Mouse (Mus musculus): ENCODE results near the gene Ubr2. TPM values are rescaled to one million over a fixed set of nuclear protein-coding genes. Genes with fewer than 3 reads are reported as not detected.

Ubr2 gene
- polyA plus RNA-seq, 1 experiment from 2014 or later: 23.0 TPM

GRCm38 (mm10) chr17:46900941-46901340, 109.4 kb downstream of the Ubr2 start:
- no peak overlapping the region for H3K4me3 ChIP-seq (ENCODE audit: low read depth, low read length)
- ATAC-seq (ENCODE audit: low read depth): no peak
- H3K36me3 ChIP-seq (ENCODE audit: control insufficient read depth, insufficient read depth, low read length): no peaks in the 10 kb centered on the region
- H3K9ac ChIP-seq (replicated peaks; ENCODE audit: low read depth, low read length): no peak overlapping the region
- WGBS: 57% methylated on average over 2 of the region's 2 CpGs
- H3K27me3 ChIP-seq (ENCODE audit: control insufficient read depth, insufficient read depth, low read length): no peaks in the 10 kb centered on the region
- no peaks in the 10 kb centered on the region for H3K9me3 ChIP-seq (ENCODE audit: control insufficient read depth, low read length)
- H3K27ac ChIP-seq (ENCODE audit: low read depth, low read length): no peak overlapping the region
- no peaks in the 10 kb centered on the region for H3K4me1 ChIP-seq (ENCODE audit: control insufficient read depth, insufficient read depth, low read length)
- no peak overlapping the region for H3K4me2 ChIP-seq (ENCODE audit: low read depth, low read length)

- no peak for ATAC-seq (ENCODE audit: low read depth)
These were observed 113.0 kb downstream of the Ubr2 start for GRCm38 (mm10) chr17:46897221-46897950.

GRCm38 (mm10) chr17:46895426-46895825, 114.9 kb downstream of the Ubr2 start:
- ATAC-seq (ENCODE audit: low read depth): no peak
- H3K4me3 ChIP-seq (ENCODE audit: low read depth, low read length): no peak overlapping the region
- 91% methylated on average over 9 of the region's 9 CpGs for WGBS
- no peaks in the 10 kb centered on the region for H3K9me3 ChIP-seq (ENCODE audit: control insufficient read depth, low read length)
- H3K9ac ChIP-seq (replicated peaks; ENCODE audit: low read depth, low read length): no peak overlapping the region
- H3K27ac ChIP-seq (ENCODE audit: low read depth, low read length): no peak overlapping the region
- no peak overlapping the region for H3K4me2 ChIP-seq (ENCODE audit: low read depth, low read length)
- peaks cover 23% of the 10 kb centered on the region for H3K4me1 ChIP-seq (ENCODE audit: control insufficient read depth, insufficient read depth, low read length)
- H3K36me3 ChIP-seq (ENCODE audit: control insufficient read depth, insufficient read depth, low read length): no peaks in the 10 kb centered on the region; the same call in 1 of the 2 replicates
- H3K27me3 ChIP-seq (ENCODE audit: control insufficient read depth, insufficient read depth, low read length): no peaks in the 10 kb centered on the region

More at GRCm38 (mm10) chr17:46897221-46897950, 113.0 kb downstream of the Ubr2 start:
- Histone ChIP-seq H3K9me3 (ENCODE audit: control insufficient read depth, low read length) (no peaks in the 10 kb centered on the region), H3K27me3 (ENCODE audit: control insufficient read depth, insufficient read depth, low read length) (no peaks in the 10 kb centered on the region), H3K27ac (ENCODE audit: low read depth, low read length) (no peak overlapping the region), H3K4me3 (ENCODE audit: low read depth, low read length) (no peak overlapping the region), H3K4me2 (ENCODE audit: low read depth, low read length) (no peak overlapping the region), H3K36me3 (ENCODE audit: control insufficient read depth, insufficient read depth, low read length) (no peaks in the 10 kb centered on the region; the same call in 1 of the 2 replicates), H3K4me1 (ENCODE audit: control insufficient read depth, insufficient read depth, low read length) (peaks cover 12% of the 10 kb centered on the region), H3K9ac (replicated peaks; ENCODE audit: low read depth, low read length) (no peak overlapping the region)
- WGBS: 53% methylated on average over 13 of the region's 13 CpGs

GRCm38 (mm10) chr17:46890843-46891594, 119.3 kb downstream of the Ubr2 start:
- no peaks in the 10 kb centered on the region for H3K9me3 ChIP-seq (ENCODE audit: control insufficient read depth, low read length)
- no peak; the same call in none of the 2 replicates for ATAC-seq (ENCODE audit: low read depth)
- peak overlapping the region; percentile 89 for H3K9ac ChIP-seq (replicated peaks; ENCODE audit: low read depth, low read length)
- H3K4me3 ChIP-seq (ENCODE audit: low read depth, low read length): peak overlapping the region; percentile 93
- peak overlapping the region; percentile 85 for H3K27ac ChIP-seq (ENCODE audit: low read depth, low read length)
- no peaks in the 10 kb centered on the region for H3K27me3 ChIP-seq (ENCODE audit: control insufficient read depth, insufficient read depth, low read length)
- H3K36me3 ChIP-seq (ENCODE audit: control insufficient read depth, insufficient read depth, low read length): no peaks in the 10 kb centered on the region; the same call in 1 of the 2 replicates
- peaks cover 23% of the 10 kb centered on the region for H3K4me1 ChIP-seq (ENCODE audit: control insufficient read depth, insufficient read depth, low read length)
- 2% methylated on average over 62 of the region's 64 CpGs for WGBS
- peak overlapping the region; percentile 95 for H3K4me2 ChIP-seq (ENCODE audit: low read depth, low read length)

GRCm38 (mm10) chr17:46890116-46890815, 120.1 kb downstream of the Ubr2 start, which contains the start of gene Tbcc:
Gene Tbcc, plus strand, starts transcription at chr17:46890684.
- H3K4me2 ChIP-seq (ENCODE audit: low read depth, low read length): peak within 1 kb of the TSS; percentile 95
- H3K4me1 ChIP-seq (ENCODE audit: control insufficient read depth, insufficient read depth, low read length): peaks cover 23% of the 10 kb centered on the region
- peak; percentile 92 for ATAC-seq (ENCODE audit: low read depth)
- no peaks in the 10 kb centered on the region for H3K27me3 ChIP-seq (ENCODE audit: control insufficient read depth, insufficient read depth, low read length)
- H3K36me3 ChIP-seq (ENCODE audit: control insufficient read depth, insufficient read depth, low read length): no peaks in the 10 kb centered on the region; the same call in 1 of the 2 replicates
- H3K9me3 ChIP-seq (ENCODE audit: control insufficient read depth, low read length): no peaks in the 10 kb centered on the region
- peak within 1 kb of the TSS; percentile 90 for H3K27ac ChIP-seq (ENCODE audit: low read depth, low read length)
- 0% methylated on average over 39 of the region's 40 CpGs for WGBS
- peak within 1 kb of the TSS; percentile 93 for H3K4me3 ChIP-seq (ENCODE audit: low read depth, low read length)
- H3K9ac ChIP-seq (replicated peaks; ENCODE audit: low read depth, low read length): peak within 1 kb of the TSS; percentile 89

- Histone ChIP-seq H3K4me2 (ENCODE audit: low read depth, low read length) (peak overlapping the region; percentile 80), H3K27me3 (ENCODE audit: control insufficient read depth, insufficient read depth, low read length) (no peaks in the 10 kb centered on the region), H3K27ac (ENCODE audit: low read depth, low read length) (peak overlapping the region; percentile 90), H3K9me3 (ENCODE audit: control insufficient read depth, low read length) (no peaks in the 10 kb centered on the region), H3K4me1 (ENCODE audit: control insufficient read depth, insufficient read depth, low read length) (peaks cover 23% of the 10 kb centered on the region), H3K4me3 (ENCODE audit: low read depth, low read length) (peak overlapping the region; percentile 93), H3K9ac (replicated peaks; ENCODE audit: low read depth, low read length) (peak overlapping the region; percentile 72), H3K36me3 (ENCODE audit: control insufficient read depth, insufficient read depth, low read length) (no peaks in the 10 kb centered on the region; the same call in 1 of the 2 replicates)
- peak; percentile 59 for ATAC-seq (ENCODE audit: low read depth)
- under 1% methylated on average over 43 of the region's 44 CpGs for WGBS
These were observed 120.8 kb downstream of the Ubr2 start for GRCm38 (mm10) chr17:46889450-46890084.

- peaks cover 23% of the 10 kb centered on the region for H3K4me1 ChIP-seq (ENCODE audit: control insufficient read depth, insufficient read depth, low read length)
- WGBS: 34% methylated on average over 16 of the region's 16 CpGs
- no peak for ATAC-seq (ENCODE audit: low read depth)
- peak overlapping the region; percentile 72 for H3K9ac ChIP-seq (replicated peaks; ENCODE audit: low read depth, low read length)
- peak overlapping the region; percentile 80 for H3K4me2 ChIP-seq (ENCODE audit: low read depth, low read length)
- H3K27me3 ChIP-seq (ENCODE audit: control insufficient read depth, insufficient read depth, low read length): no peaks in the 10 kb centered on the region
- no peaks in the 10 kb centered on the region for H3K9me3 ChIP-seq (ENCODE audit: control insufficient read depth, low read length)
- H3K27ac ChIP-seq (ENCODE audit: low read depth, low read length): peak overlapping the region; percentile 90
- H3K4me3 ChIP-seq (ENCODE audit: low read depth, low read length): peak overlapping the region; percentile 93
- H3K36me3 ChIP-seq (ENCODE audit: control insufficient read depth, insufficient read depth, low read length): no peaks in the 10 kb centered on the region; the same call in 1 of the 2 replicates
These were observed 121.7 kb downstream of the Ubr2 start for GRCm38 (mm10) chr17:46888511-46889212.

Data from neural tube, embryonic 14.5 days (tissue).